Mouse (Mus musculus): ENCODE data around the gene Scpep1. TPM values are rescaled to one million over a fixed set of nuclear protein-coding genes. Genes with fewer than 3 reads are reported as not detected.
"Not testable (repeated sequence)": the region's sequence is repeated elsewhere in the genome, so short reads cannot be mapped to it uniquely, and the experiment has no call there.

Gene Scpep1
- polyA plus RNA-seq, 1 experiment from 2014 or later = 57.4 TPM

DNA sequence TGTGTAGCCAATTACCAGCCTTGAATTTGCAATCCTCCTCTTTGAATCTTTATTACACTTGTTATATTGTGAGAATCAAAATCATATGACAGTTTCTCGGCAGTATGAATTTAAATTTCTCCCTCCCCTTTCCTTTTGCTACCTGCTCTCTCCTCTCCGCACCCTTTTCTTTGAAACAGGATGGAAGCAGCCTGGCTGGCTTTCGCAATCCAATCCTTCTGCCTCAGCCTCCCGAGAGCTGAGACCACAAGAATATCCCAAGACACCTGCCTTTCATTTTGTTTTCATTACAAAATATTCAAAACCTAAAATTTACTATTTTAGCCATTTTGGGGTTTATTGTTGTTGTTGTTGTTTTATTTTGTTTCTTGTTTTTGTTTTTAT is 56.9 kb downstream of the Scpep1 start:
- H3K27ac ChIP-seq (ENCODE audit: low read depth, low read length) = no peak overlapping the region
- H3K27me3 ChIP-seq (replicated peaks; ENCODE audit: control insufficient read depth, insufficient read depth, low read length) = no peaks in the 10 kb centered on the region
- no peak overlapping the region for H3K9ac ChIP-seq (ENCODE audit: low read depth, low read length)
- 67% methylated on average over 4 of the region's 4 CpGs for WGBS
- H3K4me3 ChIP-seq (ENCODE audit: low read depth, low read length) = no peak overlapping the region
- no peak for DNase-seq (ENCODE audit: low spot score)
- no peaks in the 10 kb centered on the region for H3K4me1 ChIP-seq (replicated peaks; ENCODE audit: control insufficient read depth, insufficient read depth, low read length)
- H3K36me3 ChIP-seq (ENCODE audit: control insufficient read depth, insufficient read depth, low read length) = no peaks in the 10 kb centered on the region
- ATAC-seq (replicated peaks; ENCODE audit: low FRiP score) = no peak
- H3K4me2 ChIP-seq = no peak overlapping the region
- no peaks in the 10 kb centered on the region for H3K9me3 ChIP-seq (ENCODE audit: control insufficient read depth, low read length)

GRCm38 (mm10) chr11:88897624-88898379 is 57.5 kb downstream of the Scpep1 start:
- no peak for ATAC-seq (replicated peaks; ENCODE audit: low FRiP score)

GRCm38 (mm10) chr11:88895800-88896232 is 59.4 kb downstream of the Scpep1 start:
- not testable (repeated sequence) for DNase-seq (ENCODE audit: low spot score); H3K4me1 ChIP-seq (replicated peaks; ENCODE audit: control insufficient read depth, insufficient read depth, low read length); H3K9me3 ChIP-seq (ENCODE audit: control insufficient read depth, low read length); H3K4me2 ChIP-seq; H3K36me3 ChIP-seq (ENCODE audit: control insufficient read depth, insufficient read depth, low read length); H3K27me3 ChIP-seq (replicated peaks; ENCODE audit: control insufficient read depth, insufficient read depth, low read length); H3K27ac ChIP-seq (ENCODE audit: low read depth, low read length); ATAC-seq (replicated peaks; ENCODE audit: low FRiP score); H3K9ac ChIP-seq (ENCODE audit: low read depth, low read length)
- WGBS = 44% methylated on average over 23 of the region's 39 CpGs
- H3K4me3 ChIP-seq (ENCODE audit: low read depth, low read length) = peak overlapping the region; percentile 33

More at GRCm38 (mm10) chr11:88897624-88898379, 57.5 kb downstream of the Scpep1 start:
- Histone ChIP-seq H3K27me3 (replicated peaks; ENCODE audit: control insufficient read depth, insufficient read depth, low read length) (no peaks in the 10 kb centered on the region), H3K4me1 (replicated peaks; ENCODE audit: control insufficient read depth, insufficient read depth, low read length) (no peaks in the 10 kb centered on the region), H3K9me3 (ENCODE audit: control insufficient read depth, low read length) (no peaks in the 10 kb centered on the region), H3K27ac (ENCODE audit: low read depth, low read length) (no peak overlapping the region), H3K36me3 (ENCODE audit: control insufficient read depth, insufficient read depth, low read length) (no peaks in the 10 kb centered on the region), H3K4me2 (peak overlapping the region; percentile 27; the same call in 1 of the 2 replicates), H3K4me3 (ENCODE audit: low read depth, low read length) (no peak overlapping the region), H3K9ac (ENCODE audit: low read depth, low read length) (no peak overlapping the region)
- DNase-seq (ENCODE audit: low spot score) = no peak
- WGBS = 42% methylated on average over 15 of the region's 15 CpGs

GRCm38 (mm10) chr11:88895235-88895634 is 60.0 kb downstream of the Scpep1 start:
- WGBS = 51% methylated on average over 15 of the region's 20 CpGs
- not testable (repeated sequence) for H3K27me3 ChIP-seq (replicated peaks; ENCODE audit: control insufficient read depth, insufficient read depth, low read length); ATAC-seq (replicated peaks; ENCODE audit: low FRiP score); DNase-seq (ENCODE audit: low spot score); H3K4me1 ChIP-seq (replicated peaks; ENCODE audit: control insufficient read depth, insufficient read depth, low read length); H3K9me3 ChIP-seq (ENCODE audit: control insufficient read depth, low read length); H3K36me3 ChIP-seq (ENCODE audit: control insufficient read depth, insufficient read depth, low read length); H3K4me3 ChIP-seq (ENCODE audit: low read depth, low read length); H3K27ac ChIP-seq (ENCODE audit: low read depth, low read length); H3K9ac ChIP-seq (ENCODE audit: low read depth, low read length)
- H3K4me2 ChIP-seq = peak overlapping the region; percentile 41

GRCm38 (mm10) chr11:88894279-88894678 is 61.0 kb downstream of the Scpep1 start:
- 87% methylated on average over 11 of the region's 14 CpGs for whole genome bisulfite sequencing
- not testable (repeated sequence) for ATAC-seq (replicated peaks; ENCODE audit: low FRiP score); H3K4me1 ChIP-seq (replicated peaks; ENCODE audit: control insufficient read depth, insufficient read depth, low read length)

GRCm38 (mm10) chr11:88893501-88893900 is 61.8 kb downstream of the Scpep1 start:
- H3K27ac ChIP-seq (ENCODE audit: low read depth, low read length); H3K27me3 ChIP-seq (replicated peaks; ENCODE audit: control insufficient read depth, insufficient read depth, low read length); DNase-seq (ENCODE audit: low spot score); H3K36me3 ChIP-seq (ENCODE audit: control insufficient read depth, insufficient read depth, low read length); H3K9me3 ChIP-seq (ENCODE audit: control insufficient read depth, low read length); ATAC-seq (replicated peaks; ENCODE audit: low FRiP score); H3K9ac ChIP-seq (ENCODE audit: low read depth, low read length); H3K4me3 ChIP-seq (ENCODE audit: low read depth, low read length); H3K4me1 ChIP-seq (replicated peaks; ENCODE audit: control insufficient read depth, insufficient read depth, low read length); H3K4me2 ChIP-seq: not testable (repeated sequence)
- WGBS = 90% methylated on average over 2 of the region's 8 CpGs

More at GRCm38 (mm10) chr11:88894279-88894678, 61.0 kb downstream of the Scpep1 start:
- not testable (repeated sequence) for H3K4me2 ChIP-seq; H3K9ac ChIP-seq (ENCODE audit: low read depth, low read length); DNase-seq (ENCODE audit: low spot score); H3K36me3 ChIP-seq (ENCODE audit: control insufficient read depth, insufficient read depth, low read length); H3K27ac ChIP-seq (ENCODE audit: low read depth, low read length); H3K9me3 ChIP-seq (ENCODE audit: control insufficient read depth, low read length); H3K27me3 ChIP-seq (replicated peaks; ENCODE audit: control insufficient read depth, insufficient read depth, low read length); H3K4me3 ChIP-seq (ENCODE audit: low read depth, low read length)

DNA sequence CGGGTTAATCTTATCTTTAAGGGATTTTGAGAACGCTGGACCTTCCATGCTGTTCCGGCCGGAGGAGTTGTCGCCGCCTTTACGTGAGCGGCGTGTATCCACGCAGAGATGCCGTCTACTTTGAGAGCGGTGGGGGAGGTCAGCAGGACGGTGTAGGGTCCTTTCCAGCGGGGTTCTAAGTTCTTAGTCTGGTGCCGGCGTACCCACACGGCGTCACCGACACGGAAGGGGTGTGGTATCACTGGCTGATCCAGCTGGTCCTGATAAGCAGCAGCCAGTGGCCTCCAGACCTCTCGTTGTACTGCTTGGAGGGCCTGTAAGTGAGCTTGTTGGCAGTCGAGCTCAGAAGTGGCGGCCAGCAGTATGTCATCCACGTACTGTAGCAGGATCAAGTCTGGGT is 62.5 kb downstream of the Scpep1 start:
- ATAC-seq (replicated peaks; ENCODE audit: low FRiP score); DNase-seq (ENCODE audit: low spot score); H3K9ac ChIP-seq (ENCODE audit: low read depth, low read length); H3K36me3 ChIP-seq (ENCODE audit: control insufficient read depth, insufficient read depth, low read length); H3K27ac ChIP-seq (ENCODE audit: low read depth, low read length); H3K4me3 ChIP-seq (ENCODE audit: low read depth, low read length); H3K4me1 ChIP-seq (replicated peaks; ENCODE audit: control insufficient read depth, insufficient read depth, low read length); H3K4me2 ChIP-seq; H3K27me3 ChIP-seq (replicated peaks; ENCODE audit: control insufficient read depth, insufficient read depth, low read length); H3K9me3 ChIP-seq (ENCODE audit: control insufficient read depth, low read length): not testable (repeated sequence)
- 90% methylated on average over 21 of the region's 24 CpGs for WGBS

DNA sequence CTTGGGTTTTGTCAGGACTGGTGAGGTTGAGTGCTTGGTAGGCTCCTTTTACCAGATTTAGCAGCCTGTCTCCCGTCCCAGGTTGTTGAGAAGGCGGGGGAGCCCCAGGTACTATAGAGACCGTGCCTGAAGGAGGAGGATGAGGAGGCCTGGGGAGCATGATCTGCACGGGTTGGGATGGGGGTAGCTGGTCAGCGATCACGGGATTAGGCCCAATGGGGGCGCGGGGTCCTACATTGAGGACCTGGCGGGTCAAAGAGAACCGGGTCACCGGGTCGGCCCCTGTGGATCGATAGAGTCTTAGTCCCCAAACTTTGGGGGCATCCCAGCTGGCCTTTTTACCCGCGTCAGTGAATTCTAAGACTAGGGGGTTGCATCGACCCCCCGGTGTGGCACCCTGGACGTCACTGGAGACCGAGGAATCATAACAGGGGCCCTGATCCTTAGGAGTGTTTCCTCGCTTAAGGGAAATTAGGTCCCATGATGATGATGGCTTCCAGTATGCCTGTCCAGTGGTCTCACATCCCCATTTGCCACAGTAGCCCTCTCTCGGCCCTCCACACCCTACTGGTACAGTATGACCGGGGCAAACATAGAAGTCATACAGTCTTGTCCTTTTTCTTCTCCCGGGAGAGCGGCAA is 63.2 kb downstream of the Scpep1 start:
- not testable (repeated sequence) for ATAC-seq (replicated peaks; ENCODE audit: low FRiP score); H3K9me3 ChIP-seq (ENCODE audit: control insufficient read depth, low read length); H3K27me3 ChIP-seq (replicated peaks; ENCODE audit: control insufficient read depth, insufficient read depth, low read length); DNase-seq (ENCODE audit: low spot score); H3K27ac ChIP-seq (ENCODE audit: low read depth, low read length); H3K4me1 ChIP-seq (replicated peaks; ENCODE audit: control insufficient read depth, insufficient read depth, low read length); H3K4me3 ChIP-seq (ENCODE audit: low read depth, low read length); H3K9ac ChIP-seq (ENCODE audit: low read depth, low read length); H3K36me3 ChIP-seq (ENCODE audit: control insufficient read depth, insufficient read depth, low read length); H3K4me2 ChIP-seq
- 95% methylated on average over 19 of the region's 24 CpGs for WGBS

DNA sequence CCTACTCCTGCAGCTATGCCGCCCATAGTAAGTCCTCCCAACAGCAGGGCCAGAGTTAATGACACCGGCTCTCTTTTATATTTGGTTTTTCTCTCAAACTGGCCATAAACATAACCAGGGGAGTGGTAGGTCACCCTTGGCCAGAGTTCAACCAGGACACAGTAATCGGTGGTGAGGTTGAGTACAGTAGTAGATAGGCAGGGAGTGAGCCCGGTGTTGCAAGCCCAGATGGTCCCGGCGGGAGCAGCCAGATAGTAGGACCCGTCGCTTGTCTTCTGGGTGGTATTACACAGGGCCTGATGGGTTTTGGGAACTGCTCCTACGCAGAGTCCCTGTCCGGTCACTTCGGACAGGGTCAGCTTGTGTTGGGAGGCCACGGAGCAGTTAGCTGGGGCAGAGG is 63.8 kb downstream of the Scpep1 start:
- 89% methylated on average over 9 of the region's 12 CpGs for WGBS
- H3K4me3 ChIP-seq (ENCODE audit: low read depth, low read length); H3K36me3 ChIP-seq (ENCODE audit: control insufficient read depth, insufficient read depth, low read length); DNase-seq (ENCODE audit: low spot score); H3K4me2 ChIP-seq; H3K9ac ChIP-seq (ENCODE audit: low read depth, low read length); H3K27me3 ChIP-seq (replicated peaks; ENCODE audit: control insufficient read depth, insufficient read depth, low read length); ATAC-seq (replicated peaks; ENCODE audit: low FRiP score); H3K9me3 ChIP-seq (ENCODE audit: control insufficient read depth, low read length); H3K4me1 ChIP-seq (replicated peaks; ENCODE audit: control insufficient read depth, insufficient read depth, low read length); H3K27ac ChIP-seq (ENCODE audit: low read depth, low read length): not testable (repeated sequence)
